Mouse (Mus musculus) adrenal gland, adult 2 months (tissue): ENCODE measurements around the gene Mical3. TPM values are rescaled to one million over a fixed set of nuclear protein-coding genes. Genes with fewer than 3 reads are reported as not detected.

Experiments used
- DNase-seq: peaks from one replicate; pipeline ENCODE4 v3.0.0; 2021
- polyA plus RNA-seq: library from polyadenylated mRNA; depleted of rRNA; stranded (reverse); fragments of >200 nt; gene quantifications from 2 replicates; pipeline ENCODE4 v1.2.3, GENCODE M21; 2012
- total RNA-seq, 2 experiments: library from RNA; stranded (reverse); gene quantifications; 2 replicates each; pipeline ENCODE4 v1.2.3; 2021

The Mical3 gene
- total and polyA plus RNA-seq, 3 experiments = 19.9 to 44.3 (median 34.0) TPM

DNA sequence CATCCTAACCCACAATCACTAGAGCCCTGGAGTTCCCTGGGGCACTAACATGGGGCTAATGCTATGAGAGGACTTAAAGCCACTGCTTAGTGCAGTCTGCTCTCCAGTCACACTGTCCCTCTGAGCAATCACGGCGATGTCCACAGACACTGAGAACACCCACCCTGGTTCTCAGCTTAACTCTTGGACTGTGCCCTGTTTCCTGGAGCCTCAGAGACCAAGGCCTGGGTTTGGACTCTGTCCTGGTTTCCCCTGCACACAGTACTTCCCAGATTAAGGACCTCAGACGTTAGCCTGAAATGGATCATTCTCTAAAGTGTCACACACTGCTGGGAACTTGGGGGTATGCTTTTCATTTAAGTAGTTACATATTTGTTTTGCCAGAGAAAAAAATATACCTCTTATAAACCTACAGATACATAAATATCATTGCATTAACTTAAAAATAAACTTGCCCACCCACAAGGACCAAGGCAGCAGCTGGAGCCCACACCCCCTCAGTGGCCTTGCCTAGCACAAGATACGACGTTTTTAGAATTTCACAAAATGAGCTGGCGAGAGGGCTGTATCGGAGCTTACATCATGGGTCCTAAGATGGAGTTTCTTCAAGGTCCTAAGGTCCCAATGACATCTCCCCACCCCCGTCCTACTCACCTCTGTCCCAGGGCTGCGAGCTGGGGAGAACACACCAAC lies 170.3 kb downstream of the Mical3 start:
- DNase-seq = no peak

DNA sequence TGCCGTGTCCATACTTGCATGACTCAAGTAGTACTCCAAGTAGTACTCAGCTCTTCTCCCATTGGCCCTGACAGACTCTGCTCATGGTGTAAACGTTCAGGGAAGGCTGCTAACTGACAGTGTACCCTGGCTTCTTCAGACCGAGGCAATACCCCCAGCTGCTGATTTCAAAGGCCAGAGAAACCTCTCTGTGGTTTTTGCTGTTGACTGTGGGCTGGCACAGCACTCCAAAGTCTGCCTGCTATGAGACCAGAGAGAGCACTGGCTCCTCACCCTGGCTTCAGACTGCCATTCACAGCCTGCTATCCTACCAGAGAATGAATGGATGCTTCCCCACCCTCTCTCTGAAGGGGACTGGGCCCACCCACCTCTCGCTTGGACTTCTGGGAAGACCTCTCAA lies 173.5 kb downstream of the Mical3 start:
- no peak for DNase-seq

DNA sequence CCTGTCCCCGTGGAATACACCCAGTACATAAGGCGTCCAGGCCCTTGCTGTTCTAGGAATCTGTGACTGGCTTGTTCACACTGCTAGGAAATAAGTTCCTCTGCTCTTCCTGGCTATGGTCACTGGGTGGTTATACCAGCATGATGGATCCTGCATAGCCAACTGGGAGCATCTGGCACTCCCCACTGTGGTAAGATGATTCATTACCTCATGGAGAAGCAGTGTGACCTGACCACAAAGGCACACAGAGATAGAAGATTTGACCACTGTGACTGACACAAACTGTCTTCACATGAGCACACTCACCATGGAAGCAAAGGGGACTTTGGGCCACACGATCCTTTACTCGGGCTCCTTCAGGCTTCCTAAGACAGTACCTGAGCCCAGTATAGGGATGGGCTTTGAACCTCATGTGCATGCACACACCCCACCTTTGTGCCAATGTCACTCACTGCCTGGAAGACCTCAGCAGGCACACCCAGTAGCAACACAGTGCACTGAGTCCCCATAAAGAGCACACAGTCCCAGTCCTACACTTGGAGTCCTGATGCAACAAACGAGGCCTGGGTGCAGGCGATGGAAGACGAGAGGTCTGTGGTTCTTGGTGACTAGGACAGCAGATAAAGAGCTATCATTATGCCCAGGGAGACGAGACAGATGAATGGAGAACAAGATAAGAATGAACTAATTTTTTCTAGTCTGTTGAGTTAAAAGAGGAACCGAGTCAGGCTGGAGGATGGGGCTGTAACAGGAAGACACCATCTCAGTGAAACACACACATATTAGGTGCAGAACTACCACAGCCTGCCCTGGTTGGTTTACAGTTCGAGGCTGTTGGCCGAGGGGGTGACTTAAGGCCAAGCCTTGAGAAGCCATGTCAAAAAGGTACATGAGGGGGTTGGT lies 174.3 kb downstream of the Mical3 start:
- DNase-seq = peak; percentile 32

DNA sequence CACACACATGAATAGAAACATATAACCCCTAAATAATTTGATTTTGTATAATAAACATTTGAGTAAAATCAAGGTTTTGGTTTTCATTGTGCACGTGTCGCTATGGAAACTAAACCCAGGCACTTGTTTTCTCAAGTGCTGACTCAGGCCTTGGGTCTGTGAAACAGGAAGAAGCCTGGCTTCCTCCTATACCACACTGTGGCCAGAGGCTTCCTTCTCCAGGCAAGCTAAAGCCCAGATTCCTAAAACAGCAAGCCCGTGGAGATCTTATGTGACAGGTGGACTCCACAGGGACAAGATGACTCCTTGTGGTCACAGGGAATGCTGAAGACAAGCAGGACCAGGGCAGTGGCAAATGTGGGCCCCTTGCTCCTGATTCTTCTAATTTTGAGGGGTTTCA lies 175.6 kb downstream of the Mical3 start:
- DNase-seq = no peak

DNA sequence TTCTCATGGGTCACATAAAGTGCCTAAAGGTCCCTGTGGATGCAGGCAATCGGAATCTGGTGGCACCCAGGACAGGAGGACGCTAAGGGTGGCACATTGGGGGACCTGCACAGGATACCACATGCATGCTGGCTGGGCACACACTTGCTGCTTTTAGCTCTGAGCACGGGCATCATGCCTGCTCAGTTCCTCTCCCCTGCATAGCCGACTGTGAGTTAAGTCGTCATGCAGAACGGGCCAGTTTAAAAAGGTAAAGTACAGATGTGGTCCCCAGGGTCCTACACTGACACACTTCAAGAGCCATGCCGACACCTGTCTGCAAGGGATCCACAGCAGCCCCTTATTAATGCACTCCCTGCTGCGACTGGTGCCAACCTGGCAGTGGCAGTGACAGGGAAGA lies 176.6 kb downstream of the Mical3 start:
- DNase-seq = no peak

DNA sequence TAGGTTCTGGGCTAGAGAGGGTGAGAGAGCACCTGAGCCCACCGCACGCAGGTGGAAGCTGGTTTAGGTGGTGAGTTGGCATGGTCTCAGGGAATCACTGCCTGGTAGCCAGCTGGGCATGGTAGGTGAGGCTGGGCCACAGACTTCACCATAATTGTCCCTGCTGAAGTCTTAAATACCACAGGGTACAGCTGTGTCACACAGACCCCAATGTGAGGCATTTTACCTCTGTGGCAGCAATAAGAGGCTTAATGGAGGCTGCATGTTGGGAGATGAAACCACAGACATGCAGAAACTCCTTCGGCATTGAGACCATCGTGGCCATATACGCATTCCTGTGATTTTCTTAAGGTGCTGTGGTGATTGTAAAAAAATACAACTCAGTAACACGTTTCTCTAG lies 178.3 kb downstream of the Mical3 start:
- no peak for DNase-seq

DNA sequence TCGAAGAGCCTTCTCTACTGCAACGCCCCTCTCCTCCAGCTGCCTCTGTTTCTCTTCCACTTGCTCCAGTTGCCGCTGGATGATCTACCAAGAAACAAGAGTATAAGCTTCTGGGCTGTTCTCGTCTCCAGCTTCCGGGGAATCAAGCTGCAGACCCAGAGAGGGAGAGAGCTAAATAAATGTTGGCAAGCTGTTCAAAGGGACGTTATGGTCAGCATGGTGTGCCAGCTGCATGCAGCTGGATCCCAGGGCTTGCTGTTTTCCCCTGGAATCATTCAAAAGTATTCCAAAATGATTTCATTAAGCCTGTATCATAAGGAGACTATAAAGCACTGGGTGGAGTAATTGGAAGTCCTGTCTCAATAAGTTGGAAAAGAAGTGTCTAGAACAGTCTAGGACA lies 179.5 kb downstream of the Mical3 start:
- no peak for DNase-seq

DNA sequence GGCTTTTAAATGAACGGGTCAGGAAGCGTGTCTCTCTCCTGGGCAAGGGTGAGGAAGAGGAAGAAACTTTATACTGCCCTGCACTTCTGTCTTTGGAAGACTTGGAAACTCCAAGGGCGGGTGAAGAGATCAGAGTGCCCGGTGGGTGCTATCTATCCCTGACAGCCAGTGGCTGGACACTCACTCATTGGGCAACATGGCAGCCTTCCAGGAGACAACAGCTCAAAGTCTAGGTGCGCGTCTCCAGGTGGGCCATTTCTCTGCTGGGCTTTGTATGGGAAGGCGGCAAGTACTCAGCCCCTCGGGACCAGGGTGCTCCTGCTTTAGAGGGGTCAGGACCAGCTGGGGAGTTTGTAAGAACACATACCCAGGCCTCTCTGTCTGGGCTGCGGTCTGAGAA lies 185.3 kb downstream of the Mical3 start:
- no peak for DNase-seq

DNA sequence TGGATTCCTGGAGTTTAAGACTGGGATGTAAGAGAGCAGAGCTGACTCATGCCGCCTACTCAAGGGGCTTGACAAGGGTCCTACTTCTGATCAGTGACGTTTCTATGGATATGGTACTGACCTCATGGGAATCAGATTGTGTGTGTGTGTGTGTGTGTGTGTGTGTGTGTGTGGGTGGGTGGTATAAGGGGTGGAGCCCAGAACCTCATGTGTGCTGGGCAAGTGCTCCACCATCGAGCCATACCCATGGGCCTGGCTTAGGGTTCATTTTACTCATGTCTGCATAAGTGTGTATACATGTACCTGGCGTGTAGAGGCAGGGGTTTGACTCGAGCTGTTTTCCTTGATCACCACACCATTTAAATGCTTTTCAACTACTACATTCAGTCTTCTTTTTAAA lies 186.8 kb downstream of the Mical3 start:
- DNase-seq = no peak

DNA sequence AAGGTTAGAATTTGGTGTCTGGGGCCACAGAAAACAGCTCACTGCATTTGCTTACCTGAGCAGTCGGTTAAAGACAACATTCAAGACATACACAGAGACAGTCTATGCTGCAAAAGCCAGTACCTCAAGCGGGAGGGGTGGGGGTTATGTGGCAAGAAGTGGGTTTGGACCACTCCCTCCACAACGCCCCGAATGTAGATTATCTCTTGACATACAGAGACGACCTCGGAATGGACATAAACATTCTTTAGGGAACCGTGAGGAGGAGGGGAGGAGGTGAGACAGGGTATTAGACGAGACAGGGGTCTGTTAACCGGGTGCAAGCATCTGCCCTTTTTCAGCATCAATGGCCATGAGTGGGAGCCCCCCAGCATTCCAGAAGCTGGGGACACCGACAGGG lies 187.2 kb downstream of the Mical3 start:
- DNase-seq = no peak

DNA sequence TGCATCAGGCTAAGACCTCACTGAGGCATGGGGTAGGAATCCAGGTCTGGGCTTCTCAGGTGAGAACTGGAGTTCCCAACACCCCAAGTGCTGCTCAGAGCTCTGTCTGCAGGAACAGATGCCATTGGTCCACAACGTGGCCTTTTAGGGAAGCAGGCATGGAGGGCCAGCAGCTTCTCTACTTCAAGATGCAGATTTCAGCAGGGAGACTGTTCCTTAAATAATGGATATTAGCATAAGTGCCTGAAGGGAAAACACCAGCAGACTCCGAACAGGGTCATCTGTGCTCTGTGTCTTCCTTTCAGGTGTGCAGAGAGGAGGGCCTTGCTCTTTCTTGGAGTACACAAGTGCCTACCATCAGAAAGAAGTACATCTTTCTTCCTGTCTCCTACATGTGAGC lies 187.7 kb downstream of the Mical3 start:
- no peak for DNase-seq

DNA sequence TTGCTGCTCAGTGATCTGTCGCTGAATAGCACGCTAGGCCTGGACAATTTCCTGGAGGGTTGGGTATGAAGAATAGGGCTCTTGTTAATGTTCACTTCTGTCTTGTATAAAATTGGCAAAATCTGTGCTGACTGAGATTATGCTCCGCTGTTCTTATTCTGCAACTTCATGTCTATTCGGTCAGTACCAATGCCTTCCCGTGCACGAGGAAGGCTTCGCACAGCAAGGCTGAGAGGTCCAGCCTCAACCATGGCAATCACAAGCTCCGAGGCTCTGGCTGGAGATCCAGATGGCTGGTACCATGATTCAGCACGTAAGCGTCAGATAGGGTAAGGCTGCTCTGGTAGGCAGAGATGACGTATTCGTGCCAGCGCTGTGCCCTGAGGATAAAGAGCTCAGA lies 189.2 kb downstream of the Mical3 start:
- no peak for DNase-seq

DNA sequence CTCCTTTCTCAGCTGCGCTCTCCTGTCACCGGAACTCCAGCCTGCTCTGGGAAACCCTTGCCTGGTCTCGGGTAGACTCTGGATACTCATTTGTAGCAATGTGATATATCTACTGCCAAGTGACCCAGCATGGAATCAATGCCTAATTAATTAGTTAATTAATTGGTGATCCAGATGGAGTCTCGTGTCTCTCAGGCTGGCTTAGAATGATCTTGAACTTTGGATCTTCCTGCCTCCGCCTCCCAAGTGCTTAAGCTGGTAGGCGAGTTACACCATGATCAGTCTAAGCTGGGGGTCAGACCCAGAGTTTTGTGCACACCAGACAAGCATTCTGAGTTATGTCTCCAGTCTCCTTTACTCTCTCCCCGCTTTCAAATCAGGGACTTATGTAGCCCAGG lies 189.7 kb downstream of the Mical3 start:
- no peak for DNase-seq

DNA sequence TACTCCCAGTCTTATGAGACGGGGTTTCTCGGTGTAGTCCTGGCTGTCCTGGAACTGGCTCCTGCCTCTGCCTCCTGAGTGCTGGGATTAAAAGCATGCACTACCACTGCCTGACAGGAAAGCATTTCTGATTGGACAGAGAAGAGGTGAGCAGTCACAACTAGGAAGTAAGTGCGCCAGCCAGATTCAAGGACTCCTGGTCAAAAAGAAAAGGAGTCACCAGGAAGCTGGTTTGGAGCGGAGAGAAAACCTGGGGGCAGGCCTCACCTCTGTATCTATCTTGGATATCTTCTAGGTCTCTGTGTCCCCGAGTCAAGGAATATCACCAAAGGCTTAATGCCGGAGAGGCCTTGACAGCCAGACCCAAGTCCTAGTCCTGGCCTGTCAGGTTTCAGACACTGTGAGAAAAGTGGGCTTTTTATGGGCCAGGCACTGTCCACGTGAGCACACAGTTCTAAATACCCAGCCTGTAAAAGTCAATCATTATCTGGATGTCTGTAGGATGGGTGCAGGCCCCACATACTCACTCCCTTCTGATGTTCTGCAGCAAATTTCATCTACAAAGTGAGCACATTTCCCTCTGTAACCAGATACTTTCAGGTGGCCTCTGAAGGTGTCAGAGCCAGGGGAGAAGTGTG lies 190.2 kb downstream of the Mical3 start:
- DNase-seq = no peak

DNA sequence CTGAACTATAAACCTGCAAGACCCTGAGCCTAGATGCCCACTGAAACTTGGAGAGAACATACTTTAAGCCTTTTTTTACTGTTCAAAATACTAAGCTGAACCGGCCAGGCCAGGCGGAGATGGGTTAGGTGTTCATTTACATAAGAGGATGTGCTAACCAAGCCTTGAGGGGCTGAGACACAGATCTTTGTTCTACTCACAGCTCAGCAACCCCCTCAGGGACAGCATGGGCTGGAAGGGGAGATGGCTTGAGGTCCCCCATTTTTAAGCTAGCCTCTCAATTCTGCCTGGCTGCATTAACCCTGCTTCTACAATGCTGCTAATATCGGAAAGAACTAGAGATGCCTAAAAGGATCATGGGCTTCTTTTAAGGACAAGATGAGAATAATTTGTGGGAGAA lies 191.0 kb downstream of the Mical3 start:
- no peak for DNase-seq

DNA sequence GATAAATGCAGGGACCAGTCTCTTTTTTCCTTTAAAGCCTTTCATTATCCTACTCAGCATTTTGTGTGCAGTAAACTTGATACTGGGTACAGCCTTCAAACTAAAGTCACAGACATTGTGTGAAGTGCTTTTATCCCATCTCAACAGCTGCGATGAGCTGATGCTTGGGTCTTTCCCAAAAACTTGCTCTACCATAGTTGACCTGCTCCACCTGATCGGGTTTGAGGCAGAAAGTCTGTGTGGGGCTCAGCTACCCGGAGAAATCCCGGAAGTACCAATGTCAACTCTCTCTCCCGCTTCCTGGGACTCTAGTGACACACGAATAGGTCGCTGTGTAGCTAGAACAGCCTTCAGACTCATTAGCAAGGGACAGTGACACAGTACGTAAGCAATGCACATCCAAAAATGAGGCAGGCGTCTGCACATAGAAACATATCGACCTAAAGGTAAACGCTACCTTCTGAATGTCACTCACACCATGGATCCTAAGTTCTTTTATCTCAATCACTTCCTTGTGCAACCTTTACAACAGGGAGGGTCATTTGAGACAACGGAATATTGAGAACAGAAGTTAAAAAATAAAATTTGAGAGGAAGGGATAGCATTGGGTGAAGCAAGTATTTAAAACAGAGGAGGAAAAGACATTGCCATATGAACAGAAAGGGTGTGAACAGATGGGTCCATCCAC lies 191.9 kb downstream of the Mical3 start:
- DNase-seq = no peak

DNA sequence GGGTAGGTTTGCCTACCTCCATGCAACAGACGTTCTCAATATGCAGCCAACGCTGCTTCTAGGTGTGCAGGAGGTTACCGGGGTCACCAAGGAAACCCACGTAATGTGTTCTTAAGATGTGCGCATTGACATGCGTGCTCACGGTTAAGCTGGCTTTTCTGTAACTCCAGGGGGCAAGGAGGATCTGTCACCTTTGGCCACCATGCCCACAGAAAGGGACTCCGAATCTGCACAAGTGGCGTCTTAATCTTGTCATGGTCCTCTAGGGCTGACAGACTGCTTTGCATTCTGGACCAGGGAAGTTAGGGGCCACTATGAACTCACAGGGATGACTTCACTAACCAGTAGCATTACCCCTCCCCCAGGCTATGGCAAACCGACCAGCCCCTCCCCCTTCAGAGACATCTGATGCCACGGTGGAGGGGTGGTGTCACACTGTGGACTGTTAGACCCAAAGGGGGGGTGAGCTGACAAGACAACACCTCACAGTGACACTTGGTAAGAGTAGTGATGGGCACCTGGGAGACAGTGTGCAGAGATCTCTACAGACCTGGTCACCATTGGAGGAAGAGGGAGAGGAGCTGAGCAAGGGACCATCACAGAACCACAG lies 192.7 kb downstream of the Mical3 start:
- no peak for DNase-seq

DNA sequence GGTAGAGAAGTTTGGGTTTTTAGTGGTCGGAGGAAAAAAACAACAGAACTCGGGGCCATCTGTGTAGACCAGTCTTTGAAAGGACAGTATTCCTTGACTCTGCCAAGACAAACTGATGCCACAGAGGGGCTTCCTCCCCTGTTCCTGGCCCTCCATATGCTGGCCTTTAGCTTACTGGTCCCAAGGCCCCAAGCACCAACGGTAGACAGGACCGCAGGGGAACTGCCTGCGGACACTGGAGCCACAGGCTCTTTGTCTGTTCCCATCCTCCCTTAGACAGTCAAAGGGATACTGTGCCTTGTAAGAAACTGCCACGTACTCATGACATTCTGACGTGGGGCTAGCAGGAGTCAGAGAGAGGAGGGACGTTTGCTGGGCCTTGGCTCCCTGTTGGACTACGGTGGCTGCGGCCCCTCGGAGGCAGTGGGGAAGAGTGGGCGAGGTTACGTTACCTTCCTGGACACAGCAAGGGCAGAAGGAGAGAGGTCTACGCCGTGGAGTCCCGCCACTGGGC lies 193.6 kb downstream of the Mical3 start:
- DNase-seq = no peak

DNA sequence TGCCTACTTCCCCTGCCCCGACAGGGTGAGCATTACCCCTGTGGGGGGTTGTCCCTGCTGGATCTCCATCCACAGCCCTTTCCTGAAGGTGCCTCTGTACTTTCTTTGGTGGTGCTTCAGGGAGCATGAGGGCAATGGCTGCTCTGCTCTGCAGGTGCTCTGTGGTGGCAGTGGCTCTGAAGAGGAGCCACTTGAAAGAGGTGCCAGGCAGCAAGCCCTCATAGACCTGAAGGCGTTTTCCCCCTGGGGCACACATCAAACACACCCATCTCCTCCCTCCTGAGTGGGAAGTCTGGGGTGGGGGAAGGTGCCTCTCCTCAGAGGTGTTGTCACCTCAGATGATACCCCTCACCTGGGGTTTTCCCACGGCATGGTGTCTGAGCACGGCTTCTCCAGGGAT lies 196.6 kb downstream of the Mical3 start:
- DNase-seq = no peak

DNA sequence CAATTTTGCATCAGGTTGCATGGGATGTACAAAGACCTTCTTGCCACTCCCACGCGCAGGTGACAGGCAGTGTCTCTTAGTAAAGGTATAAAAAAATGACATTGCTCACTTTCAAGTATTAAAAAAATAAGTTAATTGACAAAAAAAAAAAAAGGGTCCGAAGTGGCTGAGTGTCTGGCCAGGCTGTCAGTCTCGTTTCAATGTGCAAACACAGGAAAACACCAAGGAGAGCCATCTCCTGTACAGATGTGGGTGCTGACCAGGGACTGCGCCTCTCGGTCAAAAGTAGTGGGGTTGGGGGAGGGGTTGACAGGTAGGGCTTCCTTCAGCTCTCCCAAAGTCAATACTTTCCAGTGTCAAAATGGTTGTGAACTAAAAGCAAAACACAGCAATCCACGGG lies 197.1 kb downstream of the Mical3 start:
- DNase-seq = no peak

DNA sequence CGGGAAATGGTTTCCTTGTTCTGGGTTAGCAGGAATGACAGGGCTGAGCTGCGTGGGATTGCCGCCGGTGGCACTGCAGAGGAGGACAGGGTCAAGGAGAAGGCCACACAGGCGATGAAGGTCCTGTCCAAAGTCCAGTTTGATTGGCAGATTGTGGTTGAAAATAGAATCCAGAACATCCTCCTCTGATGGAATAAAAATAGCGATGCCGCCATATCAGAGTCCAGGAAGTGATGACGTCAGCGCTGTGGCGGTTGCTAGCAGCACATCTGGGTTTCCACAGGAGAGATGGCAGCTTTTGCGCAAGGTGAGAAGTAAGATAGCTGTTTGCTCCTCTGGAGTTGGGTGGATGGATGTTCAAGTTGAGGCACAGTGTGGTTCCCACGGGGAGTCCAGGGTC lies 198.2 kb downstream of the Mical3 start:
- no peak for DNase-seq
